Mouse (Mus musculus): Measurements from ENCODE around the gene Ccnjl. TPM values are rescaled to one million over a fixed set of nuclear protein-coding genes. Genes with fewer than 3 reads are reported as not detected.

The Ccnjl gene
- polyA plus RNA-seq, 1 experiment from 2014 or later: 0.04 TPM

DNA sequence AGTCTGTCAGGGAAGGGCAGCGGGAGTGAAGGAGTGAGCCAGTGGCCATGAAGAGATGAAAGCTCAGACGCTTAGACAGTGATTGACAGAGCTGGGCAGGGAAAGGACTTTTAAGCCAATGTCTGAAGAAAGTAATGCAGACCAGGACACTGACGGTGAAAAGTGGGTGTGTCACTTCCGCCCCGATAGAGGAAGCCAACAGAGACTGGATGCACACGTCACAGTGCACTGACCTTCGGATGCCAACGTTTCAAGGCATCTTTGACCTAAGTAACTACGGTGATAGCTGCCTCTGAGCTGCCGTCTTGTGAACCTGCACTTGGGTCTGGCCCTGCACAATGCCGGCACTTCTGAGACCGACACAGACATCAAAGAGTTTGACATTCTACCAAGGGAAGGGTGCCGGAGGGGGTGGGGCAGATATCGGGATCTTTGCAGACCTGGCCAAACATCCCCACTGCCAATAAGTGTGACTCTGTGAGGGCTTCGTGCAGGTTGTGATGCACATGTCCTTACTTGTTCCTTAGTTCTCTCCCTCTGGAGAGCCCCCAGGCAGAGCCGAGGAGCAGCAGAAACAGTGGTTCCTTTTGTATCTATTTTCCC lies 17.4 kb downstream of the Ccnjl start:
- Histone ChIP-seq H3K79me2 (ENCODE audit: inconsistent target) (no peaks in the 10 kb centered on the region), H3K4me3 (ENCODE audit: inconsistent target) (no peak overlapping the region), H3K27ac (no peak overlapping the region), H3K36me3 (ENCODE audit: inconsistent target) (no peaks in the 10 kb centered on the region)
- WGBS (ENCODE audit: missing documents): 92% methylated on average over 16 of the region's 16 CpGs

DNA sequence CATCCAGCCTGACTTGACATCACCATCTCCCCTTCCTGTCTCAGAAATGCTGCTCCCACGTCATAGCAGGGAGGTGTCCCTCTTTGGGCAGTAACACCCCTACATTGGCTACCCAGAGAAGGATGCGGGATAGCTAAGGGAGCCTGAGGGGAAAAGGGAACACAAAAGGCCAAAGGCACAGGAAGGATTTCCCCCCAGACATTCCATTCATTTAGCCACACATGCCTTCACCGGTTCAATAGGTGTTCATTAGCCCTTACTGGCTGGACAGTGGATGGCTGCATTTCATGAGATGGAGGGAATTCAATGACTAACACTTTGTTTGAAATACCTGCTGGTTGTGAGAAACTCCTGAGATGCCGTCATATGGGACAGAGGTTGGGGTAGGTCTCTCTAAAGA lies 18.1 kb downstream of the Ccnjl start:
- H3K79me2 ChIP-seq (ENCODE audit: inconsistent target): no peaks in the 10 kb centered on the region
- no peak overlapping the region for H3K4me3 ChIP-seq (ENCODE audit: inconsistent target)
- no peaks in the 10 kb centered on the region for H3K36me3 ChIP-seq (ENCODE audit: inconsistent target)
- WGBS (ENCODE audit: missing documents): 92% methylated on average over 4 of the region's 4 CpGs
- no peak overlapping the region for H3K27ac ChIP-seq

DNA sequence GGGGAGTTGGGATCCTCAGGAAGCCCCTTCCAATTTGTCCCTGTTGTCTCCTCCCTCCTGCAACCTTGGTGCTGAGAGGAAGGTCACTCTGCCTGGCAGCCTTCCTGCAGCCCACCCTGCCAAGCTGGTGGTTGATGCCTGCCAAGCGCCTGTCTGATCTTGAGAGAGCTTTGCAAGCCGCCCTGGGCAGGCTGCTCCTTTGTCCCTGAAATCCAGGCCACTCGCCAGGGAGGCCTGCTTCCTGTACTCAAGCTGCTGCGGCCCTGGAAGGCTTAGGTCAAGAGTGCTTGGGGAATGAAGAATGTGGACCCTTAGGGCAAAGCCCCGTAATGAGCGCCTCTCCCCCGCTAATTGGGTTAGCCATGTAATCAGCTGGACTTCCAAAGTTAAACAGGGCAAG lies 19.6 kb downstream of the Ccnjl start:
- Histone ChIP-seq H3K36me3 (ENCODE audit: inconsistent target) (no peaks in the 10 kb centered on the region), H3K79me2 (ENCODE audit: inconsistent target) (no peaks in the 10 kb centered on the region), H3K4me3 (ENCODE audit: inconsistent target) (no peak overlapping the region), H3K27ac (no peak overlapping the region)
- WGBS (ENCODE audit: missing documents): 95% methylated on average over 7 of the region's 7 CpGs

DNA sequence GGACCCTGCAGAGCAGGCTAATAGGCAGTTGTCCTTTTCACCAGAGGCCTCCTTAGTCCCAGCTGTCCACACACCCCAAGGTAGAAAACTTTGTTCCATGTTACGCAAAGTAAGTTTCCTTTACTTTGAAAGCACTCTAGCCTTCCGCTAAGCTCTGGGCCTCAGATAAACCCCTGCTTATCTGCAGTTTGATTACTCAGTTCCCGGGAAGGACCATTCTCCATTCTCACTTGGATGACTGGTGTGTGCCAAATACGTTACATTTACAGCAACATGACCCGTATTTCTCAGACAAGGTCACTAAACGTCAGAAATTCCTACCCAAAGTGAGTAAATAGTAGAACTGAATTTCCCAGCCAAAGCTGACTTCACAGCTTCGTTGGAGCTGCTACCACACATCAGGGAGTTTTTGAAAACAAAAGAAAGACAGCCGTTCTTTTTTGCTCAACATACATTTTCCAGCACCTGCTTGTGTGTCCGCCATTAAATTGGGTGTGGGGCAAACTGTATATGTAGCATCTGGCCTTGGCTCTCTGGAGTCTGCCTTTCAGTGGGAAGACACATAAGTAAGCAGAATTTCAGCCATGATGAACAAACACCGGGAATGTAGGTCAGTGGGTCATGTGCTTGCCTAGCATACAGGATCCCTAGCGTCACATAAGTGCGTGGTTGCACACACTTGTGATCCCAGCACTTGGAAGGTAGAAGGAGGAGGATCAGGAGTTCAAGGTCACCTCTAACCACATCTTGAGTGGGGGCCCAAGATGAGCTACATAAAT lies 20.3 kb downstream of the Ccnjl start:
- WGBS (ENCODE audit: missing documents): 92% methylated on average over 12 of the region's 12 CpGs
- Histone ChIP-seq H3K36me3 (ENCODE audit: inconsistent target) (no peaks in the 10 kb centered on the region), H3K4me3 (ENCODE audit: inconsistent target) (no peak overlapping the region), H3K79me2 (ENCODE audit: inconsistent target) (no peaks in the 10 kb centered on the region), H3K27ac (no peak overlapping the region)

DNA sequence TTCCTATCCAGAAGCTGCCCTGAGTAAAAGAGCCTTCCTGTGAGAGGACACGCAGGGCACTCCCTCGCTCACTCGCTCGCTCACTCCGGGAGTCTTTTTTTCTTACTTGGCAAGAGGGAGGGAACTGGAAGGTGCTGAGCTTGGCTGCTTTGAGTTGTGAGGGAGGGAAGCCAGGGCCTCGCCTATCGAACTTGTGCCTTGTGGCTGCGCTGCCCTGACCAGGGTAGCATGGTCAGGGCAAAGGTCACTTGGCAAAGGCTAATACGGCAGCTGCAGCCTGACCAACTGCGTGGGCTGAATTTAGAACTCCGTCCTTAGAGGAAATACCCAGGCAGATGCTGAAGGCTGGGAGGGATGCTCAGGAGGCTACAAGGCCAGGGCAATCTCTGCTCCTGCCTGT lies 21.1 kb downstream of the Ccnjl start:
- no peaks in the 10 kb centered on the region for H3K36me3 ChIP-seq (ENCODE audit: inconsistent target)
- WGBS (ENCODE audit: missing documents): 95% methylated on average over 11 of the region's 11 CpGs
- H3K79me2 ChIP-seq (ENCODE audit: inconsistent target): no peaks in the 10 kb centered on the region
- no peak overlapping the region for H3K27ac ChIP-seq
- H3K4me3 ChIP-seq (ENCODE audit: inconsistent target): no peak overlapping the region

DNA sequence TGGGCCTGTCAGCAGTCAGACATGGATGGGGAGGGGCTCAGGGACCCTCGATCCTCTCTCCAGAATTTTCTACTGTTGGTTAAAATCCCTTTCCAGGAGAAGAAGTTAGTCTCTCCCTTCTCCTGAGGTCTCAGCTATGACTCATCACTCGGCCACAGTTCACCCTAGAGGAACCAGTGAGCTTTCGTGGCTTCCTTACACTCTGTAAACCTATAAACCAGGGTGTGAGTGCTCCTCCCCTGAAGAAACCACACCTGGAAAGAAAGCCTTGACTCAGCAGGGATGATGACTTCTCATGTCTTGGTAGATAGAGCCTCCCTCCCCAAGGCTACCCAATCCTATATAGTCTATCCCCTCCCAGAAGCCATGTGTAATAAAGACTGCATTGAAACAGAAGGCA lies 23.2 kb downstream of the Ccnjl start:
- Histone ChIP-seq H3K27ac (no peak overlapping the region), H3K79me2 (ENCODE audit: inconsistent target) (no peaks in the 10 kb centered on the region), H3K36me3 (ENCODE audit: inconsistent target) (no peaks in the 10 kb centered on the region), H3K4me3 (ENCODE audit: inconsistent target) (no peak overlapping the region)
- 39% methylated on average over 3 of the region's 3 CpGs for WGBS (ENCODE audit: missing documents)

DNA sequence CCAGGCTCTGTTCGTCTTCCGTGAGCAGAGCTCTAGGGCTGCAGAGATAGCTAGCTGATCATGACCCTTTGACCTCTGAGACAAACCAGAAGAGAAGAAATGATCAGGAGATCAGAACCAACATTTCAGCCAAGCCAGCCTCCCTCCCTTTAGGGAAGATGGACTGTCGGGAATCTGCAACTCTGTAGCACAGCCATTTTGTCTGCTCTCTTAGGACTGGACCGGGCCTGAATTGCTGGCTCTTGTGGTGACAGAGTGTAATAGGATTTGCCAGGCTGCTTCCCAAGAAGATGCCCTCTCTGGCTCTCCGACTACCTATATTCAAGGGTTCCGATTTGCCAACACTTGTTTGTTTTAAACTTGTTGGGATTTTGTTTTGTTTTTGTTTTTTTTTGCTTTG lies 24.1 kb downstream of the Ccnjl start:
- H3K4me3 ChIP-seq (ENCODE audit: inconsistent target): no peak overlapping the region
- no peak overlapping the region for H3K27ac ChIP-seq
- no peaks in the 10 kb centered on the region for H3K36me3 ChIP-seq (ENCODE audit: inconsistent target)
- H3K79me2 ChIP-seq (ENCODE audit: inconsistent target): no peaks in the 10 kb centered on the region
- 97% methylated on average over 6 of the region's 6 CpGs for WGBS (ENCODE audit: missing documents)

DNA sequence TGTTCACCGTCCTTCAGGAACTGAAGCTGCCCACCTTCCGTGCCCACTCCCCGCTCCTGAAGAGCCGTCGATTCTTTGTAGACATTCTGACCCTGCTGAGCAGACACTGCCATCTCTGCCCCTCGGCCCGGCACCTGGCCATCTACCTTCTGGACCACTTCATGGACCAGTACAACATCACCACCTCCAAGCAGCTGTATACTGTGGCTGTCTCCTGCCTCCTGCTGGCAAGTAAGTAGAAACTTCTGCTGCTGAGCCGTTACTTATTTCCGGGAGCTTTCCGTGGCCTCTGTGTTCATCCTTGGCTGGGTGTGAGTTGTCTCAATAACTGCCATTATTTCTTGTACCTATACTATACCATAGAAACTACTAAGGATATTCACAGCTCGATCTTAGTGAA lies 28.0 kb downstream of the Ccnjl start:
- no peak overlapping the region for H3K27ac ChIP-seq
- no peak overlapping the region for H3K4me3 ChIP-seq (ENCODE audit: inconsistent target)
- no peaks in the 10 kb centered on the region for H3K79me2 ChIP-seq (ENCODE audit: inconsistent target)
- 94% methylated on average over 11 of the region's 11 CpGs for WGBS (ENCODE audit: missing documents)
- H3K36me3 ChIP-seq (ENCODE audit: inconsistent target): no peaks in the 10 kb centered on the region

DNA sequence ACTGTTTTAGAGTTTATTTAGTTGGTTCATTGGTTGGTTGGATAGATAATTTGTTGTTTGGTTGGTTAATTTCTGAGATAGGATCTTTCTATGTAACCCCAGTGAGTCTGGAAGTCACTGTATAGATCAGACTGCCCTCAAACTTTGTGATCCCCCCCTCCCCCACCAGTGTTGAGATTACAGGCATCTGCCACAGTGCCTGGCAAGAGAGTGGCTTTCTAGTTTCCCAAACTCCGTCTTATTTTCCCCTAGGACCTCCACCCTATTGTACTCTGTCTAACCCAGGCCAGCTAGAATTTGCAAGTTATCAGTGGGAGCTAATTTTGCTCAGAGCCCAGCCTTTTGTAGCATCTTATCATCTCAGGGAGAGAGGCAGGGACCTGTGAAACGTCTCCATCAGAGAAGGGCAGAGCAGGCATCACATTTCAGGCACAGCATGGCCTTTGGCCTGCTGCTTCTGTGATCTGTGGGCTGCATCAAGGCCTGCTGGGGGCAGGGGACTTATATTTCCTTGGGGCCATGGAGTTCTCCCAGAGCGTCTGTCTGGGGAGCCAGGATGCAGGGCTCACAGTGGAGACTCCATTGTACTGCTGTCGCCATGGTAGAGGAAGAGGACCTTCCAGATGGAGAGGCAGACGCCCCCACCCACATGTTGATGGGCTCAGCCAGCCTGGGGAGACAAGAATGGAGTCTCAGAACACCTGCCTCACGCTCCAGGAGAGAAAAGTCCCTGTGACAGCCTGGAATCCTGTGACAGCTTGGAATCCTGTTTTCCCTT lies 31.1 kb downstream of the Ccnjl start:
- no peak overlapping the region for H3K27ac ChIP-seq
- no peaks in the 10 kb centered on the region for H3K36me3 ChIP-seq (ENCODE audit: inconsistent target)
- no peak overlapping the region for H3K4me3 ChIP-seq (ENCODE audit: inconsistent target)
- no peaks in the 10 kb centered on the region for H3K79me2 ChIP-seq (ENCODE audit: inconsistent target)
- whole genome bisulfite sequencing (ENCODE audit: missing documents): 83% methylated on average over 6 of the region's 6 CpGs

DNA sequence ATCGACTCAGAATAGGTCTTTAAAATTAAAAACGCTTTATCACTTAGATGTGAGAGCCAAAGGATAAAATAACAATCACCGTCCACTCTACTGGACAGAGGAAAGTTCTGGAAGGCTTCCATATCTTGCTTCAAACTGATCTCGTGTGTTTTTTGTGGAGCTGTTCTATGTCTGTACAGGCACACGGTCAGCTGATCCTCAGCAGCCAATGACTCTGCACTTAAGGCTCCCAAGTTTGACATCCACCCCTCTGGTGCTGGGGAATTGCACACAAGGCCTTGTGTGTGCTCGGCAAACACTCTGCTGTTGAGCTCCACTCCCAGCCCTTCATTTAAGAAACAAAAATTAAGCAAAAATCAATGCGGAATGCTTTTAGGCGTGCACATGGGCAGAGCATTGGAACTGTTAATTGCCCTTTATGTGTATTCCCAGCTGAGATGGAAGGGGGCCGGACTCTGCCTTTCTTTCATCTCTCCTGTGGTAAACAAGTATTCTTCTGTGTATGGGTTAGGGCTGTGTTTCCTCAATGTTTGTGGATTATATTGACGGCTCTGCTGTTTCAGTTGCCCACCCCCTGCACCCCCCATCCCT lies 35.2 kb downstream of the Ccnjl start:
- Histone ChIP-seq H3K27ac (no peak overlapping the region), H3K36me3 (ENCODE audit: inconsistent target) (no peaks in the 10 kb centered on the region), H3K79me2 (ENCODE audit: inconsistent target) (no peaks in the 10 kb centered on the region), H3K4me3 (ENCODE audit: inconsistent target) (no peak overlapping the region)
- 87% methylated on average over 10 of the region's 10 CpGs for WGBS (ENCODE audit: missing documents)

DNA sequence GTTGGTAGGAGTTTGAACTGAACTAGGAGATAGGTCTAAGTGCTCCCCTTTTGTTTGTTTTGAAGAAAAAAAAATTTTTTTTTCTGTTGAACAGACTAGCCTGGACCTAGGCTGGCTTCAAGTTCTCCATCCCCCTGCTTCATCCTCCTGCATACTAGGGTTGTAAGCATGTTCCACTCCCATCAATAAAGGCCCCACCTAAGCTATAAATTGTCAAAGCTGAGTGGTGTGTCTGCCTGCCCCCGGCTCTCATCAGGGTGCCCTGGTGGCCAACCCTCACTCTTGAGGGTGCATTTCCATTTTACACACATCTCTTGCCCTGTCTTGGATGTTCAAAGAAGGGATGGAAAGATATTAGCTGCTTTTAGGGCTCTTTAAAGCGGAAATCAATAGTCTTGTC lies 36.8 kb downstream of the Ccnjl start:
- Histone ChIP-seq H3K79me2 (ENCODE audit: inconsistent target) (no peaks in the 10 kb centered on the region), H3K4me3 (ENCODE audit: inconsistent target) (no peak overlapping the region), H3K27ac (no peak overlapping the region), H3K36me3 (ENCODE audit: inconsistent target) (no peaks in the 10 kb centered on the region)
- WGBS (ENCODE audit: missing documents): 95% methylated on average over 2 of the region's 2 CpGs

DNA sequence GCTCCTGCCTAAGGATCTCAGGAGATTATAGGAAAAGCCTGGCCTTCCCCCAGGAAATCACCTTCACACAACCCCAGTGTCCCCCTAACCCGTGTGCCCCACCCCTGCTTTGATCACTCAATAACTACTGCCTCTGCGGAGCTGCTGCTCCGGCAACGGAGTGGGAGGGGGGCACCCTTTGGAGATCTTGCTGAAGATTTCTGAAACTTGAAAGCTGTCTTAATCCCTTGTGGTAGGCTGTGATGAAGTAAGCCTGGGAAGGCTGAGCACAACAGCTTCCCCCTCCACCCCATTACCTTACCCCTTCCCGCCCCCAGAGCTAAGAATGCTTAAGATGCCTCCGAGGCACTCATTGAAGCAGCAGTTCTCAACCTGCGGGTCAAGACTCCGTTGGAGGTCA lies 37.3 kb downstream of the Ccnjl start:
- H3K79me2 ChIP-seq (ENCODE audit: inconsistent target): no peaks in the 10 kb centered on the region
- H3K27ac ChIP-seq: no peak overlapping the region
- 90% methylated on average over 5 of the region's 8 CpGs for WGBS (ENCODE audit: missing documents)
- H3K36me3 ChIP-seq (ENCODE audit: inconsistent target): no peaks in the 10 kb centered on the region
- no peak overlapping the region for H3K4me3 ChIP-seq (ENCODE audit: inconsistent target)

DNA sequence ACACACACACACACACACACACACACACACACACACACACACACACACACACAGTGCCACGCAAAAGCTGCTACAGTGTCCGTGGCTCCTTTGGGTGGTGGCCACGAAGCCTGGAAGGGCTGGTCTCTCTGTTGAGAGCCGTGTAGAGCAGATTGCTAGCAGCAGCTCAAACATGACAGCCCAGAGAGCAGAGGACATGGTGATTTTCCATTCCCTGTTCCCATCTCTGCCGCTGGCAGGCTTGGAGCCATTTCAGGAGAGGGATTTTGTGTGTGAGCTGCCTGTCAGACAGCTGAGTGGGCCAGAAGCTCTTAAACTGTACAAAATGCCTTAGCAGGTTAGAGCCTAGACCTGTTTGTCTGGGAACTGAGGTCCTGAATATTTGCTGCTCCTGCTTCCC lies 38.1 kb downstream of the Ccnjl start:
- Histone ChIP-seq H3K4me3 (ENCODE audit: inconsistent target) (no peak overlapping the region), H3K36me3 (ENCODE audit: inconsistent target) (no peaks in the 10 kb centered on the region), H3K79me2 (ENCODE audit: inconsistent target) (no peaks in the 10 kb centered on the region), H3K27ac (no peak overlapping the region)
- WGBS (ENCODE audit: missing documents): 91% methylated on average over 5 of the region's 5 CpGs

DNA sequence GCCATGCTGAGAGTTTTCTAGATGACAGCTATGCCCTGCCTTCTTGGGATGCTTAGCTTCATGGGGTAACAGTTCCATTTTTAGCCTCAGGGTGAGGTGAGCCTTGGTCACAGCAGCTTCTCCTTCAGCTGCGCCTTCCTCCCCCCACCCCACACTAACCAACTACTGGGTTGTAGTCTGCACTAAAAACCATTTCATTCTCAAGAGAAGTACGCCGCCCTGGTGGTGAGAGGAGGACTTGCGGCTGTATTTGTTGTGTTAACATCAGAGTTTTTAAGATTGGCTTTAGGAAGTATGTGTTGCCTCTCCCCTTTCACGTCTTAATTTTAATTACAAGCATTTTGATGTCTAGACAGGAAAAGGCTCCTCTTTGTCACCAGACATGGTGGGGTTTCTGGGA lies 39.7 kb downstream of the Ccnjl start:
- H3K4me3 ChIP-seq (ENCODE audit: inconsistent target): no peak overlapping the region
- 25% methylated on average over 5 of the region's 5 CpGs for WGBS (ENCODE audit: missing documents)
- H3K27ac ChIP-seq: no peak overlapping the region
- H3K79me2 ChIP-seq (ENCODE audit: inconsistent target): no peaks in the 10 kb centered on the region
- no peaks in the 10 kb centered on the region for H3K36me3 ChIP-seq (ENCODE audit: inconsistent target)

DNA sequence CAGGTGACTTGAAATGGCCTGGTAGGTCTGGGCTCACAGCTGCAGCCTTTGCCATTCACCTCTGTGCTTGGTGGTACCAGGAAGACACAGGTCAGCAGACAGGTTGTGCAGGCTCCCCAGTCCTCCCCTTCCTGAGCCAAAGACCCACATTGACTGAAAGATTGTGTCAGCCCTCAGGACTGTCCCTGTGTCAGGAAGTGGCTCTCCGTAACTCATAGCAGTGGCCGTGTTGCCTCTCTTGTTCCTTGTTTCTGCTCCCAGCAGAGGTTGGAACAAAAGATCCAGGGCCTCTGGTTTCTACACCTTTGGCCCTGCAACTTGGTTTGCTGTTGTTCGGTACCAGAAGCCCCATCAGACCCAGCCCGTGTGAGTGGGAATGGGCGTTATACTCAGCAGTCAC lies 40.6 kb downstream of the Ccnjl start:
- 48% methylated on average over 5 of the region's 5 CpGs for WGBS (ENCODE audit: missing documents)
- Histone ChIP-seq H3K27ac (no peak overlapping the region), H3K36me3 (ENCODE audit: inconsistent target) (no peaks in the 10 kb centered on the region), H3K4me3 (ENCODE audit: inconsistent target) (no peak overlapping the region), H3K79me2 (ENCODE audit: inconsistent target) (no peaks in the 10 kb centered on the region)
